Mouse (Mus musculus) adrenal gland, postnatal 25 days (tissue): ENCODE measurements around the gene Atg14. TPM values are rescaled to one million over a fixed set of nuclear protein-coding genes. Genes with fewer than 3 reads are reported as not detected.
"Not testable (repeated sequence)": the region's sequence is repeated elsewhere in the genome, so short reads cannot be mapped to it uniquely, and the experiment has no call there.

ENCODE experiments used
- DNase-seq: peaks from one replicate; pipeline ENCODE4 v3.0.0; 2021; ENCODE audit warnings: mixed read lengths
- long read RNA-seq: library from polyadenylated mRNA; stranded (forward); transcript quantifications from one replicate; pipeline ENCODE4 v2.0.0, GENCODE M21; 2021
- total RNA-seq: library from RNA; stranded (reverse); gene quantifications from 2 replicates; pipeline ENCODE4 v1.2.3, GENCODE M21; 2021

Gene Atg14
- 13.9 and 17.4 TPM in 2 replicates for total RNA-seq
- long read RNA-seq, transcript Atg14-201 (10 exons, 3,450 nt), result major isoform, 33 of 38 reads
- long read RNA-seq, partial matches to known transcripts, result 1 of 38 reads
- long read RNA-seq, other reads (novel, unspliced or antisense), result 4 of 38 reads

DNA sequence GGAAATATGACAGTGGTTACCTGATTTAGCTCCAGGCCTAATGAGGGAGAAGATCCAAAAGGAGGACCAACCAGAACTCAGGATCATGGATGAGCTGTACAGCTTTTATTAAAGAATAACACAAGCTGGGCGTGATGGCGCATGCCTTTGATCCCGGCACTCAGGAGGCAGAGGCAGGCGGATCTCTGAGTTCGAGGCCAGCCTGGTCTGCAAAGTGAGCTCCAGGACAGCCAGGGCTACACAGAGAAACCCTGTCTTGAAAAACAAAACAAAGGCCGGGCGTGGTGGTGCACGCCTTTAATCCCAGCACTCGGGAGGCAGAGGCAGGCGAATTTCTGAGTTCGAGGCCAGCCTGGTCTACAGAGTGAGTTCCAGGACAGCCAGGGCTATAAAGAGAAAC, at the start of gene Atg14:
TSS of gene Atg14 (minus strand) at position 101 of the 400 bp plus-strand sequence.
- DNase-seq, result not testable (repeated sequence)

GRCm38 (mm10) chr14:47618891-47619290, 48.4 kb upstream of the Atg14 start:
- no peak for DNase-seq

DNA sequence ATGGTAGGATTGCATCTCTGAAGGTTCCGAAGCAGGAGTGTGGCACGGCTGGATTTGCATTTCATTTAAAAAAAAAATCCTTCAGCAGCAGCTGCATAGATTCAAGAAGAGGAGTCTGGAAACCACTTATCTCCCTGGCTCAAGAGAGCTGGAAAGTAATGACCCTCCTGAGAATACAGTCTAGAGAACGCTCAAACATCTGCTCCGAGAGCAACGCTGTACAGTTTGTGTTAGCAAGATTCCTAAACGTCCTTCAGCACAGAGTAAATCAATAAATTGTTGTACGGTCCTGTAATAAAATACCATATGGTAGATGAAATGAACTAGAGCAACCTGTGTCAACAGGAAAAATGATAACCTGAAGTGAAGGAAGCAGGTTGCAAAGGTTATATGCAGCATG, 42.8 kb upstream of the Atg14 start:
- no peak for DNase-seq

- peak; percentile 38 for DNase-seq
Measured at GRCm38 (mm10) chr14:47597942-47598388, 27.5 kb upstream of the Atg14 start.

DNA sequence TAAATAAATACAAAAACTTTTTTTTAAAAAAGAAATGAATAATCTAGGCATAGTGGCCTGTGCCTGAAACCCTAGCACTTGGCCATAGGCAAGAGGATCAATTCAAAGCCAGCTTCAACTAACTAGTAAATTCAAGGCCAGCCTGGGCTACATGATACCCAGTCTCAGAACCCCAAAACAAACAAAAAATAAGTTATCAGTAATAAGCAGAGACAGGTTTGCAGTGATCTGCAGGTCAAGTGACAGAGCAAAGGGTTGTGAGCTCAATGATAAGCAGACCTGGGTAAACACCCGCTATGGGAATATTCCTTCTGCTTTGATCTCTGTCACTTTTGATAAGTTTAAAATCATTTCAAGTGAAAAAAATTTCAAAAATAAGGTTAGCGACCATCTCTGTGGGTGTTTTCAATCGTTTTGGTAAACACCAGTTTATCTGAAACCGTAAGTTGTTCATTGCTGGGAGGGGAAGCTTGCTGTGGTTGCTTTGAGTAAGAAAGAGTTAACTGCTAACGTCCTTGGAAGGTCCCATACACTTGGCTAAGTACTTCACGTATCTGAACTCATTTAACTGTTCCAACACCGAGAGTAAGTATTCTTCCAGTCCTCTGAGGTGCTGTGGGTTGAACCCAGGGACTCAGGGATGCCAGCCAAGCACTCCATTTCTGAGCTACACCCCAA, 24.1 kb upstream of the Atg14 start:
- DNase-seq, result no peak

- DNase-seq, result no peak
Measured at GRCm38 (mm10) chr14:47590391-47590975, 20.0 kb upstream of the Atg14 start.

DNA sequence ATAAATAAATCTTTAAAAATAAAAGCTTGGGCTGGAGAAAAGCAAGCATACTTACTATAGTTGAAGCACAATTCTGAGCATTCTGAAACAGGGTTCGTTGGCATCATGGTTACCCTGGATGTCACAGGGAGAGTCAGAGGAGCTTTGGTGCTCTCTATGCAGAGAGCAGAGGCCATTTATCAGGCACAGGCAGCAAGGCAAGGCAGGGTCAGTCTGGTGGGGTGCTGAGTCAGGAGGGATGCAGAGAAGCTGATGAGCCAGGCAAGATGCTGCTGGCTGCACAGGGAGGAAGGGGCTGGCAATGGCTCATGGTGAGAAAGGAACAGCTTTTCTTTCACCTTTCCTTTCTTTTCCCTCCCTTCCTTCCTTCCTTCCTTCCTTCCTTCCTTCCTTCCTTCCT, 19.0 kb upstream of the Atg14 start:
- no peak for DNase-seq

DNA sequence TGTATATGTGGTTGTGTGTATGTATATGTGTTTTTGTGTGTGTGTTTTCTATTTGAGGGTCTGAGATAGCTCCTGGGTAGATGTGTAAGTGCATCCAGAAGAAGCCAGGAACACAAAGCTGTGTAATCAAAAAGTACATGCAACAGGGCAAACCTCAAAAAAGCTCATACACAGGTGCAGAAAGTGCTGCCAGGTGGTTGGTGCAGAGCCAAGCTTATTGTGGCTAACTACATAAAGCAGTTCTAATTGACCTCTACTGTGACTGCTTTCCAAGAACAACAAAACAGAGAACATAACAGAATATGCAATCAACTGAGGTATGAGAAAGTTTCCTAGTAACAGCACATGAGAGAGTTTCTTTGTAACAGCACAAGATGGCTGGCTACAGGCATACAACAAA, 13.9 kb upstream of the Atg14 start:
- DNase-seq, result no peak

DNA sequence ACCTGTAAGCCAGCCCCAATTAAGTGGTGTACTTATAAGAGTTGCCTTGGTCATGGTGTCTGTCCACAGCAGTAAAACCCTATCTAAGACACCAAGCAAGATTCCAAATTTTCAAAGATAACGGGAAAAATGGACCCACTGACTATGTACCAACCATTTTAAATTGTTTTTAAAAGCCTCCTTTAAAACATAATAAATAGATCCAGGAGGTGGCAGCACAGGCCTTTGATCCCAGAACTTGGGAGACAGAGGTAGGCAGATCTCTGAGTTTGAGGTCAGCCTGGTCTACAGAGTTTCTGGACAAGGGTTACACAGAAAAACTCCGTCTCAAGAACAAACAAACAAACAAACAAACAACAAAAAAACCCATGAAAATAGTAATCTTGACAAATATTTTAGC, 11.2 kb upstream of the Atg14 start:
- no peak for DNase-seq

DNA sequence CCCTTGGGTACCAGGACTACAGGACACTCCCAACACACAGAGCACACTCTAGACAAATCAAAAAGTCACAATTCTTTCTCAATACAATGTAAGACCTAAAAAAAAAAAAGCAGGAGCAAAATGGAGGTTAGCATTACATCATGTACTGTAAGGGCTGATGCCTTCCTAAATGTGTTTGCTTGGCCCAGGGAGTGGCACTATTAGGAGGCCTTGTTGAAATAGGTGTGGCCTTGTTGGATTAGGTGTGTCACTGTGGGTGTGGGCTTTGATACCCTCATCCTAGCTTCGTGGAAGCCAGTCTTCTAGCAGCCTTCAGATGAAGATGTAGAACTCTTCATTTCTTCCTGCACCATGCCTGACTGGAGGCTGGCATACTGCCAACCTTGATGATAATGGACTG, 10.8 kb upstream of the Atg14 start:
- DNase-seq, result peak; percentile 8

DNA sequence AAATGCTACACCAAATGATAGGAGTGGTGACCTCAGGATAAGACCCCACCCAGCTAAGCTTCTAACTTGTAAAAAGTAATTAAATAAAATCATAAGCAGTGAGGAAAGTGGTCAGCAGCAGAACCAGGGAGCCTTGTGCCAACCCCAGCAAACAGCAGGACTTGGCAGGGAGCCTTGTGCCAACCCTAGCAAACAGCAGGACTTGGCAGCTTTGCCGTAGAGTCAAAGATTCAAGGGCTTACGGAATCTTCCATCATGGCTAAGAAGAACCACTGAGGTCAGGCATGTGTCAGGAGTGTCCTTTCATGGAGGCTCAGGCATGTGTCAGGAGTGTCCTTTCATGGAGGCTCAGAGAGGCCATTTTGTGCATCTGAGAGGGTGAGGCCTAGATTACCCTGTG, 7.6 kb upstream of the Atg14 start:
- peak; percentile 67 for DNase-seq

GRCm38 (mm10) chr14:47576687-47577086, 6.2 kb upstream of the Atg14 start:
- DNase-seq, result no peak

DNA sequence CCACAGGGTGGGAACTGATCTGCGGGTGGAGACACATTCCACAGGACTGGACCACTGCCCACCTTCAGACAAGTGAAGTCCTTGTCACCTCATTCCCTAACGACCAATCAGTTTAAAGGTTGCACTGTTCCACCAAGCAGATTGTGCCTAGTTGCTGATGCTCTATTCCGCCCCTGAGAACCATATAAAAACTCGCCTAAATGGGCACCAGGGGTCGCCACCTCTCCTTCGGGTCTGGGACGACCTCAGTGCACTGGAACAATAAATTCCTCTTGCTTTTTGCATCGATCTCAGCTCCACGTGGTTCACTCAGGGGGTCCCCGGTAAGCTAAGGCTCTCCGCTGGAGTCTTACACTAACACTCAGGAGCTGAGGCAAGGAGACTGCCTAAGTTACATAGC, 4.3 kb upstream of the Atg14 start:
- no peak for DNase-seq

GRCm38 (mm10) chr14:47572707-47573106, 2.3 kb upstream of the Atg14 start:
- DNase-seq, result no peak

GRCm38 (mm10) chr14:47567962-47568652, 2.3 kb downstream of the Atg14 start:
- DNase-seq, result peak; percentile 98

DNA sequence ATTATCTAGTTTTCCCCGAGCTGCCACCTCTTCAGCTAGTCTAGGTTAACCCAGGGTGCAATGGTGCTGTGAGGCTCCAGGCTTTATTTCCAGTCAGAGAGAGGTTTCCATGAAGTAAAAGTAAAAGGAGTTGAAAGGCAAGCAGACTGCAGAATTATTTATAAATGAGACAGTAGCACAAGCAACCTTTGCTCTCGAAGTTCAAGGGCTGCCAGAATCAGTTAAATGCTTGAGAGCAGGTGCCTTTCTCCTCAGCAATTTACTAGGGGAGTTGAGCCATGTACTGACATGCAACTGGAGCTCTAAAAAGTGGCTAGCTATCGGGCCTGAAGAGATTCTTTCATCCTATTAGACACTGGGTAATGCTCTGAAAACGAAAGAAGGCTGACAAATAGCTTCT, 7.3 kb downstream of the Atg14 start:
- no peak for DNase-seq

DNA sequence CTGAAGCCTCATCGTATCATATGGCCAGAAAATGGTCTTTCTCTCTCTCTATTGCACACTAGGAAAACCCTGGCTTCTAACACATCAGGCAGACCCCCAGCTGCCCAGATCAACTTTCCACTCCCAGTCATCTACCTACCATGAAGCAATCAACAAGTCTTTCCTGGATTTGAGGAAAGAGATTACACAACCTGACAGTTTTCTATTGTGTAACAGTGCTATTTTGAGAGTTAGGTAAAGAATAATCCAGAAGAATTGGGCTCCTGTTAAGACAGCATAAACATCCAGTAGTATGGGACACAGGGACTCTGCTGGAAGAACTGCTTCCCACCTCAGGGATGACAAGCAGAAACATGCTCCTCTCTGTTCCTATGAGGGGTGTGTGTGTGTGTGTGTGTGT, 7.9 kb downstream of the Atg14 start:
- DNase-seq, result no peak

DNA sequence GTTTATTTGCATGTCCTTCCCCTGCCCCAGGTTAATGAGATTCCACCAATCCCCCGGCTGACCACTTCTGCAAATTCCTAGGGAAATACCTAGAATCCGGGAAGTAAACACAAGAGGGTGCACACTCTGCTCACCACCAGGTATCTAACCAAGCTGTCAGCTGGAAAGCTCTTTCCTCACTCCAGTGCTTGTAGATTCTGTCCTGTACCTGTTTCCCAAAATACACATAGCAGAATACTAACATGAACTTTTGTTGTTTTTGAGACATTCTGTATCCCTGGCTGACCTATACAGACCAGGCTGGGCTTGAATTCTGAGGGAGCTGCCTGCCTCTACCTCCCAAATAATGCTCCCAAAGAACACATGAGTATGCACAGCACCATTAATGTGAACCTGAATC, 9.7 kb downstream of the Atg14 start:
- DNase-seq, result no peak

- DNase-seq, result no peak
Measured at GRCm38 (mm10) chr14:47555225-47555624, 15.2 kb downstream of the Atg14 start.

- DNase-seq, result no peak
Measured at GRCm38 (mm10) chr14:47554236-47554635, 16.2 kb downstream of the Atg14 start.

DNA sequence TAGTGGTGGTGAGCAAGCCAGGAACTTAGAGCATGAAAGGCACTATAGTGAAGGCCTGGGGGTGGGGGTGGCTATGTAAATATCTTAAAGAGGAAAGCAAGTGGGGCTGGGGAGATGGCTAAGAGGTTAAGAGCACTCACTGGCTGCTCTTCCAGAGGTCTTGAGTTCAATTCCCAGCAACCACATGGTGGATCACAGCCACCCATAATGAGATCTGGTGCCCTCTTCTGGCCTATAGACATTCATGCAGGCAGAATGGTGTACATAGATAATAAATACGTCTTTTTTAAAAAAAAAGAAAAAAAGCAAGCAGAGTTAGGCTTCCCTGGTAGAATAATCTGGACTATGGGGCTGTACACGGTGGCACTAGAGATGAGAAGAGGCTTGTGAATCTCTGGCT, 17.1 kb downstream of the Atg14 start:
- no peak for DNase-seq

DNA sequence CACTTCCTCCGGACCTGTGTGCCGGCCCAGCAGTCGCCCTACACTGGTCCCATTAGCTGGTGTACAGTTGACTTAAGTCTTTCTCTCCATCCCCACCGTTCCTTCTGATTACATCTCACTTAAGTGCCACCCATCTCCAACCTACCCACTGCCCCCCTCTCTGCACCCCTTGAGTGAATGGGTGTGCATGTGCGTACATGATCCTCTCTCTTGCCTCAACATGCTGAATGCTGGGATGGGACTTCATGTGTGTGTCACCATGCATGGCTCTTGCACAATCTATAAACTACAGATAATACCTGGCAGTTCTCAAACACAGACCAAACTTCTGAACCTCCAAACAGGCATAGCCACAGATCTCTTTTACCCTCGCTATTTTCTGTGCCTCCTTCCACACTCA, 18.8 kb downstream of the Atg14 start:
- no peak for DNase-seq

DNA sequence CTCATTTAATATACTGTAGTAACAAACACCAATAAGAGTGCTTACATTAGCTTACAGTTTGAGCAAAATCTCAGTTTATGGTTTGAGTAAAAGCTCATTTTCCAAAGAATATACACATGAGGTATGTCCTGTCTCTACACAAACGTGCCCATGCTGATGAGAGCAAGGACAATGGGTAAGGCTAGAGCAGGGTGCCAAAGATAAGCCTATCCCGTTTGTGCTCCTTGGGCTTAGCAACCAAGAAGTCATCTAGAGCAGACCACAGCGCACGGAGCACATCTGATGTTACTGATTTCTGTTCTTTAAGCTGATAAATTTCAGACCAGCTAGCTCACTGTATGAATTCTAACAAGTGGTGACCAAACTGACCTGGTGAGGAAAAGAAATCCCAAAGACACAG, 25.6 kb downstream of the Atg14 start:
- DNase-seq, result no peak
